Mouse (Mus musculus) ES-Bruce4 (cell line): ENCODE measurements around the gene Dnah8.
A peak's percentile ranks its signal among the peaks of the same experiment; 100 is the strongest.

ENCODE experiments used
- CTCF ChIP-seq: IDR thresholded peaks from one replicate; pipeline ENCODE4 v1.8.1; 2011; ENCODE audit warnings: low read depth, low read length
- EP300 ChIP-seq: IDR thresholded peaks from 2 replicates; pipeline ENCODE4 v1.6.1; 2011; ENCODE audit warnings: low read depth, low read length; ENCODE audit not compliant: insufficient read depth
- POLR2A ChIP-seq: IDR thresholded peaks from one replicate; pipeline ENCODE4 v1.8.1; 2011; ENCODE audit warnings: low read length; ENCODE audit not compliant: insufficient read depth

GRCm38 (mm10) chr17:30878626-30879025 lies 254.5 kb downstream of the Dnah8 start:
- TF ChIP-seq CTCF (no peak), POLR2A (no peak), EP300 (peak; percentile 93)
